Mouse (Mus musculus): ENCODE measurements at regions not wholly inside any gene's neighbourhood (a gene's known extent, or its start where the extent isn't known, plus 50 kb on each side); places are given as distances from the start of the nearest gene placed in this dataset.

GRCm38 (mm10) chr9:116230346-116230745 lies 55.2 kb upstream of the Tgfbr2 start:
- TF ChIP-seq CTCF (IDR thresholded peaks at IDR 0.05; ENCODE audit: low read depth, low read length) (no peak), POLR2A (IDR thresholded peaks at IDR 0.05; ENCODE audit: extremely low read depth, insufficient read depth, low read length) (no peak)
